Mouse (Mus musculus) liver, embryonic 14.5 days (tissue): ENCODE results near the gene Edn3. TPM values are rescaled to one million over a fixed set of nuclear protein-coding genes. Genes with fewer than 3 reads are reported as not detected.

ENCODE experiments used
- ATAC-seq: fragments of 200-750 bp; cut with Nextera tagmentation; 2 replicates; pipeline ENCODE4 v1.8.0; 2017; ENCODE audit warnings: moderate number of reproducible peaks, mild to moderate bottlenecking, moderate library complexity; ENCODE audit not compliant: insufficient read depth
- DNase-seq, 3 experiments: peaks; one replicate each; pipeline ENCODE4 v3.0.0-alpha.2; 2012 to 2013; ENCODE audit warnings: low read depth in 3 of 3, low spot score in 3 of 3
- H3K27ac ChIP-seq: fragments of 300-500 bp; sonication (generic); 2 replicates; pipeline ENCODE4 v1.5.1; 2014; ENCODE audit warnings: moderate library complexity, mild to moderate bottlenecking, control low read depth, inconsistent platforms
- H3K27me3 ChIP-seq: fragments of 300-500 bp; sonication (generic); 2 replicates; pipeline ENCODE4 v1.6.1; 2014; ENCODE audit warnings: mild to moderate bottlenecking, low read length, moderate library complexity; ENCODE audit not compliant: control insufficient read depth, insufficient read depth
- H3K36me3 ChIP-seq: fragments of 300-500 bp; sonication (generic); replicated peaks from 2 replicates; pipeline ENCODE4 v1.6.1; 2014; ENCODE audit warnings: low read depth; ENCODE audit not compliant: control insufficient read depth, insufficient read depth
- H3K4me1 ChIP-seq, 2 experiments: fragments of 200-500 bp in 1 of 2; fragments of 300-500 bp in 1 of 2; sonication (generic) in 1 of 2; replicated peaks; 2 replicates each; pipeline ENCODE4 v1.6.1; 2012 to 2014; ENCODE audit warnings: antibody characterized with exemption in 1 of 2, inconsistent platforms in 1 of 2, low read length in 1 of 2; ENCODE audit not compliant: control insufficient read depth in 2 of 2, insufficient read depth in 2 of 2
- H3K4me2 ChIP-seq: fragments of 300-500 bp; sonication (generic); 2 replicates; pipeline ENCODE4 v1.6.1; 2014; ENCODE audit warnings: low read depth, mild to moderate bottlenecking, control low read depth, moderate library complexity
- H3K4me3 ChIP-seq, 2 experiments: fragments of 200-500 bp in 1 of 2; fragments of 300-500 bp in 1 of 2; sonication (generic) in 1 of 2; 2 replicates each; pipeline ENCODE4 v1.5.1; 2012 to 2014; ENCODE audit warnings: low read depth in 2 of 2, low read length in 2 of 2, mild to moderate bottlenecking in 2 of 2, control low read depth in 1 of 2, inconsistent platforms in 1 of 2, moderate library complexity in 1 of 2; ENCODE audit not compliant: insufficient read depth in 1 of 2
- H3K9ac ChIP-seq: fragments of 300-500 bp; sonication (generic); replicated peaks from 2 replicates; pipeline ENCODE4 v1.6.1; 2014; ENCODE audit warnings: mild to moderate bottlenecking, control low read depth, moderate library complexity
- H3K9me3 ChIP-seq: fragments of 300-500 bp; sonication (generic); 2 replicates; pipeline ENCODE4 v1.6.1; 2016; ENCODE audit warnings: low read length, mixed read lengths; ENCODE audit not compliant: control insufficient read depth
- CTCF ChIP-seq: IDR thresholded peaks from 2 replicates; pipeline ENCODE4 v1.5.1; 2016; ENCODE audit warnings: antibody characterized with exemption, low read depth, control low read depth
- EP300 ChIP-seq: IDR thresholded peaks from 2 replicates; pipeline ENCODE4 v1.6.1; 2016; ENCODE audit warnings: antibody characterized with exemption, low read depth
- WGBS: fragments of 180-500 bp; shearing (Covaris S2); extraction: QIAGEN DNeasy Blood & Tissue Kit; methylation state at CpG from one replicate; pipeline ENCODE4 v1.1.7; 2014; ENCODE audit not compliant: insufficient replicate concordance; 5-methylcytosine and 5-hydroxymethylcytosine counted together
- polyA plus RNA-seq, 2 experiments: library from polyadenylated mRNA; depleted of rRNA in 1 of 2; stranded (reverse) in 1 of 2; unstranded in 1 of 2; fragments of >200 nt; fragmentation: Nextera tagmentation in 1 of 2; extraction: Ambion mirVana in 1 of 2; gene quantifications; 2 replicates each; pipeline versions ENCODE4 v1.2.1 to v1.2.3; 2012 to 2014

Gene Edn3
- polyA plus RNA-seq, 2 experiments: 0.11 to 0.18 TPM

- TF ChIP-seq EP300 (no peak), CTCF (no peak)
- no peak overlapping the region for H3K4me2 ChIP-seq
- 72% methylated on average over 1 of the region's 1 CpGs for WGBS
Observed at GRCm38 (mm10) chr2:174793181-174793580, 32.8 kb downstream of the Edn3 start.

GRCm38 (mm10) chr2:174796998-174797397, 36.6 kb downstream of the Edn3 start:
- Histone ChIP-seq H3K27me3 (no peaks in the 10 kb centered on the region), H3K9ac (no peak overlapping the region), H3K4me3 (no peak overlapping the region), H3K4me2 (no peak overlapping the region), H3K36me3 (no peaks in the 10 kb centered on the region), H3K27ac (no peak overlapping the region), H3K4me1 (no peaks in the 10 kb centered on the region), H3K9me3 (no peaks in the 10 kb centered on the region)
- ATAC-seq (no peak), DNase-seq (no peak)
- TF ChIP-seq CTCF (peak; percentile 41), EP300 (no peak)
- 70% methylated on average over 2 of the region's 2 CpGs for WGBS

More at GRCm38 (mm10) chr2:174793181-174793580, 32.8 kb downstream of the Edn3 start:
- no peaks in the 10 kb centered on the region for H3K4me1 ChIP-seq
- DNase-seq: no peak
- no peaks in the 10 kb centered on the region for H3K36me3 ChIP-seq
- H3K27me3 ChIP-seq: no peaks in the 10 kb centered on the region
- H3K27ac ChIP-seq: no peak overlapping the region
- no peak overlapping the region for H3K4me3 ChIP-seq
- ATAC-seq: no peak
- no peak overlapping the region for H3K9ac ChIP-seq
- no peaks in the 10 kb centered on the region for H3K9me3 ChIP-seq

- TF ChIP-seq EP300 (no peak), CTCF (no peak)
- DNase-seq (no peak), ATAC-seq (no peak)
- no peak overlapping the region for H3K4me2 ChIP-seq
- H3K27me3 ChIP-seq: no peaks in the 10 kb centered on the region
- H3K4me3 ChIP-seq: no peak overlapping the region
- H3K36me3 ChIP-seq: no peaks in the 10 kb centered on the region
- H3K27ac ChIP-seq: no peak overlapping the region
- no peaks in the 10 kb centered on the region; a peak in 1 of 4 replicates for H3K4me1 ChIP-seq
- no peak overlapping the region for H3K9ac ChIP-seq
- 65% methylated on average over 4 of the region's 4 CpGs for whole genome bisulfite sequencing
- H3K9me3 ChIP-seq: no peaks in the 10 kb centered on the region
Observed at GRCm38 (mm10) chr2:174797495-174798068, 37.2 kb downstream of the Edn3 start.

GRCm38 (mm10) chr2:174802453-174802852, 42.0 kb downstream of the Edn3 start:
- no peak for ATAC-seq
- WGBS: 41% methylated on average over 6 of the region's 6 CpGs

GRCm38 (mm10) chr2:174803661-174804060, 43.2 kb downstream of the Edn3 start:
- H3K4me1 ChIP-seq: peaks cover 0 to 2% of the 10 kb centered on the region in 2 experiments; a peak in 2 of 4 replicates
- no peak overlapping the region for H3K27ac ChIP-seq
- no peak for DNase-seq

More at GRCm38 (mm10) chr2:174802453-174802852, 42.0 kb downstream of the Edn3 start:
- Histone ChIP-seq H3K9me3 (no peaks in the 10 kb centered on the region), H3K4me1 (peaks cover 0 to 2% of the 10 kb centered on the region in 2 experiments; a peak in 2 of 4 replicates), H3K4me2 (no peak overlapping the region), H3K9ac (no peak overlapping the region), H3K27me3 (no peaks in the 10 kb centered on the region), H3K4me3 (no peak overlapping the region), H3K27ac (no peak overlapping the region), H3K36me3 (no peaks in the 10 kb centered on the region)
- DNase-seq: no peak
- no peak for TF ChIP-seq CTCF
- no peak for TF ChIP-seq EP300

More at GRCm38 (mm10) chr2:174803661-174804060, 43.2 kb downstream of the Edn3 start:
- Histone ChIP-seq H3K27me3 (no peaks in the 10 kb centered on the region), H3K4me2 (no peak overlapping the region), H3K9ac (no peak overlapping the region), H3K4me3 (no peak overlapping the region), H3K9me3 (no peaks in the 10 kb centered on the region), H3K36me3 (no peaks in the 10 kb centered on the region)
- 43% methylated on average over 1 of the region's 1 CpGs for WGBS
- ATAC-seq: no peak
- TF ChIP-seq EP300: no peak
